Mouse (Mus musculus) C2C12 (cell line): Measurements from ENCODE around the gene N4bp1.

Source experiments
- CTCF ChIP-seq: IDR thresholded peaks from one replicate; pipeline ENCODE4 v1.5.1; 2011; ENCODE audit not compliant: control insufficient read depth, insufficient read depth, insufficient read length
- USF1 ChIP-seq: IDR thresholded peaks from one replicate; pipeline ENCODE4 v1.6.1; 2011; ENCODE audit warnings: low read depth, mild to moderate bottlenecking, control low read depth, moderate library complexity

GRCm38 (mm10) chr8:86789576-86789975 lies 95.5 kb downstream of the N4bp1 start:
- TF ChIP-seq CTCF, result no peak
- no peak for TF ChIP-seq USF1
